Mouse (Mus musculus): ENCODE data around the gene A930009A15Rik. TPM values are rescaled to one million over a fixed set of nuclear protein-coding genes. Genes with fewer than 3 reads are reported as not detected.

Gene A930009A15Rik
- polyA plus RNA-seq, 1 experiment from 2014 or later: not detected

- peak; percentile 89 for DNase-seq (ENCODE audit: low spot score)
- H3K27me3 ChIP-seq (ENCODE audit: insufficient read depth, low read length): no peaks in the 10 kb centered on the region
- peak; percentile 74 for TF ChIP-seq CTCF (IDR thresholded peaks at IDR 0.05; ENCODE audit: low read depth)
- H3K4me2 ChIP-seq (ENCODE audit: low read length): peak overlapping the region; percentile 42
- no peaks in the 10 kb centered on the region for H3K4me1 ChIP-seq (replicated peaks; ENCODE audit: insufficient read depth, low read length)
- no peaks in the 10 kb centered on the region for H3K9me3 ChIP-seq (replicated peaks; ENCODE audit: low read length)
- H3K27ac ChIP-seq: no peak overlapping the region
- H3K4me3 ChIP-seq (replicated peaks; ENCODE audit: low read depth, low read length): 0 out of 2 replicates have a peak overlapping the region, but pooled peaks have one; percentile 13
- ATAC-seq (replicated peaks; ENCODE audit: low FRiP score, low read depth): no peak
- H3K9ac ChIP-seq (ENCODE audit: low read depth, low read length): no peak overlapping the region
- no peaks in the 10 kb centered on the region for H3K36me3 ChIP-seq (ENCODE audit: insufficient read depth, low read length)
- WGBS: 10% methylated on average over 14 of the region's 15 CpGs
Measured at GRCm38 (mm10) chr10:115617456-115618287, 47.9 kb downstream of the A930009A15Rik start.

DNA sequence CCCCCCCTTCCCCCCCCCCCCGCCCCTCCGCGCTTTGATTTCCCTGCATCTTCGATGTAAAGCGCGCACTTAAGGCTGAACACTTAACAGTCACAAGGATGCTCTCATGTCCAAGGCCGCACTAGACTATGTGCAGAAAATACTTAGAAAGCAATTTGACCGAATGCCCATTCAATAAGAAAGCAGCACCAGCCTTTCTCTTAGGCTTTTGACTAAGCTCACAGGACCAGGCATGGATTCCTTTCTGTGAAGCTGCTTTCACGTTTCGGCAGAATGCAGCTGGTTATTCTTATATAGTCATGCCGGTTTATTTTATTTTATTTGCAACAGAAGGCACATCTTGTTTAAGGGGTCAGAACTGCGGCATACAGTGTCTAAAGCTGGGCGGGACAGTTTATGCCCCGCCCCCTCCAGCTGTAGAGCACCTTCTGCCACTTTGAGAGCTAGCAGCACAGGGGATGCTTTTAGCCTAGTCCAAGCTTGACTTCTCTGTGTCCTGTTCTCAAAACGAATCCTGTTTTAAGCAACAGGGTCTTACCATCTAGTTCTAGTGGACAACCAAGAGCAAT lies 48.6 kb downstream of the A930009A15Rik start:
- Histone ChIP-seq H3K27ac (no peak overlapping the region), H3K4me2 (ENCODE audit: low read length) (peak overlapping the region; percentile 42), H3K9me3 (replicated peaks; ENCODE audit: low read length) (no peaks in the 10 kb centered on the region), H3K36me3 (ENCODE audit: insufficient read depth, low read length) (no peaks in the 10 kb centered on the region), H3K4me3 (replicated peaks; ENCODE audit: low read depth, low read length) (0 out of 2 replicates have a peak overlapping the region, but pooled peaks have one; percentile 13), H3K27me3 (ENCODE audit: insufficient read depth, low read length) (no peaks in the 10 kb centered on the region), H3K9ac (ENCODE audit: low read depth, low read length) (no peak overlapping the region), H3K4me1 (replicated peaks; ENCODE audit: insufficient read depth, low read length) (no peaks in the 10 kb centered on the region)
- no peak for TF ChIP-seq CTCF (IDR thresholded peaks at IDR 0.05; ENCODE audit: low read depth)
- ATAC-seq (replicated peaks; ENCODE audit: low FRiP score, low read depth) (0 out of 2 replicates have a peak, but pooled peaks have one; percentile 29), DNase-seq (ENCODE audit: low spot score) (no peak)
- 23% methylated on average over 15 of the region's 15 CpGs for WGBS

DNA sequence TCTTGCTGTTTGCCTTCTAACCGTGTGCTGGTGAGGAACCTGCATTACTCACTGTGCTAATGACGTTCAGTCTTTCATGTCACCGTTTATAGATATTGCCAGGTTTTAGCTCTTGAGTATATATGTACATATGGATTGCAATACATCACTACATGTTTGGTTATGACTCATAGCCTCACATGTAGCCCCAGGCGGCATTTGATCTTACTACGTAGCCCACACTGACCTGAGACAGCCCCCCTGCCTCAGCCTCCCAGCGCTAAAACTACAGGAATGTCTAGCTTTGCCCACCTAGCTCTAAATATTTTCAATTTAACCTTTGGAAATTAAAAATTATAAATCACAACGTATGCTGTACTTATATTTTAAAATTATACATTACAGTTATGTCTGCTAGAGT lies 53.7 kb downstream of the A930009A15Rik start:
- TF ChIP-seq CTCF (IDR thresholded peaks at IDR 0.05; ENCODE audit: low read depth): no peak
- H3K4me3 ChIP-seq (replicated peaks; ENCODE audit: low read depth, low read length): no peak overlapping the region
- H3K9me3 ChIP-seq (replicated peaks; ENCODE audit: low read length): no peaks in the 10 kb centered on the region
- H3K27me3 ChIP-seq (ENCODE audit: insufficient read depth, low read length): no peaks in the 10 kb centered on the region
- ATAC-seq (replicated peaks; ENCODE audit: low FRiP score, low read depth) (no peak), DNase-seq (ENCODE audit: low spot score) (no peak)
- H3K4me1 ChIP-seq (replicated peaks; ENCODE audit: insufficient read depth, low read length): no peaks in the 10 kb centered on the region
- 83% methylated on average over 7 of the region's 7 CpGs for WGBS
- no peaks in the 10 kb centered on the region for H3K36me3 ChIP-seq (ENCODE audit: insufficient read depth, low read length)
- H3K4me2 ChIP-seq (ENCODE audit: low read length): no peak overlapping the region
- no peak overlapping the region for H3K27ac ChIP-seq
- H3K9ac ChIP-seq (ENCODE audit: low read depth, low read length): no peak overlapping the region

- Histone ChIP-seq H3K4me2 (ENCODE audit: low read length) (no peak overlapping the region), H3K36me3 (ENCODE audit: insufficient read depth, low read length) (no peaks in the 10 kb centered on the region)
- peak; percentile 41 for DNase-seq (ENCODE audit: low spot score)
Measured at GRCm38 (mm10) chr10:115623956-115624671, 54.3 kb downstream of the A930009A15Rik start.

GRCm38 (mm10) chr10:115624957-115625356 lies 55.2 kb downstream of the A930009A15Rik start:
- no peak for DNase-seq (ENCODE audit: low spot score)
- H3K36me3 ChIP-seq (ENCODE audit: insufficient read depth, low read length): no peaks in the 10 kb centered on the region
- no peaks in the 10 kb centered on the region for H3K27me3 ChIP-seq (ENCODE audit: insufficient read depth, low read length)
- ATAC-seq (replicated peaks; ENCODE audit: low FRiP score, low read depth): no peak
- H3K9ac ChIP-seq (ENCODE audit: low read depth, low read length): no peak overlapping the region
- H3K4me1 ChIP-seq (replicated peaks; ENCODE audit: insufficient read depth, low read length): no peaks in the 10 kb centered on the region
- no peaks in the 10 kb centered on the region for H3K9me3 ChIP-seq (replicated peaks; ENCODE audit: low read length)
- H3K27ac ChIP-seq: no peak overlapping the region
- WGBS: 76% methylated on average over 2 of the region's 2 CpGs
- no peak overlapping the region for H3K4me2 ChIP-seq (ENCODE audit: low read length)
- no peak overlapping the region for H3K4me3 ChIP-seq (replicated peaks; ENCODE audit: low read depth, low read length)
- TF ChIP-seq CTCF (IDR thresholded peaks at IDR 0.05; ENCODE audit: low read depth): no peak

More at GRCm38 (mm10) chr10:115623956-115624671, 54.3 kb downstream of the A930009A15Rik start:
- Histone ChIP-seq H3K27ac (no peak overlapping the region), H3K9me3 (replicated peaks; ENCODE audit: low read length) (no peaks in the 10 kb centered on the region), H3K4me1 (replicated peaks; ENCODE audit: insufficient read depth, low read length) (no peaks in the 10 kb centered on the region), H3K9ac (ENCODE audit: low read depth, low read length) (no peak overlapping the region), H3K4me3 (replicated peaks; ENCODE audit: low read depth, low read length) (no peak overlapping the region), H3K27me3 (ENCODE audit: insufficient read depth, low read length) (no peaks in the 10 kb centered on the region)
- ATAC-seq (replicated peaks; ENCODE audit: low FRiP score, low read depth): no peak
- WGBS: 40% methylated on average over 15 of the region's 15 CpGs
- no peak for TF ChIP-seq CTCF (IDR thresholded peaks at IDR 0.05; ENCODE audit: low read depth)

GRCm38 (mm10) chr10:115626678-115627077 lies 56.9 kb downstream of the A930009A15Rik start:
- ATAC-seq (replicated peaks; ENCODE audit: low FRiP score, low read depth) (no peak), DNase-seq (ENCODE audit: low spot score) (no peak)
- no peaks in the 10 kb centered on the region for H3K9me3 ChIP-seq (replicated peaks; ENCODE audit: low read length)
- H3K27me3 ChIP-seq (ENCODE audit: insufficient read depth, low read length): no peaks in the 10 kb centered on the region
- no peak overlapping the region for H3K27ac ChIP-seq
- H3K4me2 ChIP-seq (ENCODE audit: low read length): no peak overlapping the region
- no peak for TF ChIP-seq CTCF (IDR thresholded peaks at IDR 0.05; ENCODE audit: low read depth)
- no peaks in the 10 kb centered on the region for H3K36me3 ChIP-seq (ENCODE audit: insufficient read depth, low read length)
- no peak overlapping the region for H3K4me3 ChIP-seq (replicated peaks; ENCODE audit: low read depth, low read length)
- no peak overlapping the region for H3K9ac ChIP-seq (ENCODE audit: low read depth, low read length)
- no peaks in the 10 kb centered on the region for H3K4me1 ChIP-seq (replicated peaks; ENCODE audit: insufficient read depth, low read length)
- 77% methylated on average over 6 of the region's 6 CpGs for WGBS

Other genes with a start within 250 kb of the A930009A15Rik start
- gene Tmem19, start 207.5 kb upstream of the A930009A15Rik start, polyA plus RNA-seq (2015; fragmentation: Nextera tagmentation; extraction: Ambion mirVana): 47.4 and 54.5 TPM in 2 replicates
- 16.5 and 18.9 TPM in 2 replicates for gene Thap2, start 185.5 kb upstream of the A930009A15Rik start, polyA plus RNA-seq (2015; fragmentation: Nextera tagmentation; extraction: Ambion mirVana)
- gene Zfc3h1, start 185.0 kb upstream of the A930009A15Rik start, polyA plus RNA-seq (2015; fragmentation: Nextera tagmentation; extraction: Ambion mirVana): 14.5 and 15.4 TPM in 2 replicates
- gene Lgr5, start 17.8 kb downstream of the A930009A15Rik start, polyA plus RNA-seq (2015; fragmentation: Nextera tagmentation; extraction: Ambion mirVana): 3.7 and 4.4 TPM in 2 replicates
- gene Tspan8, start 246.8 kb downstream of the A930009A15Rik start, polyA plus RNA-seq (2015; fragmentation: Nextera tagmentation; extraction: Ambion mirVana): 93.9 and 106 TPM in 2 replicates

All from kidney, postnatal 0 days (tissue).